Mouse (Mus musculus) heart, adult 2 months (tissue): ENCODE data around the gene Lpgat1. TPM values are rescaled to one million over a fixed set of nuclear protein-coding genes. Genes with fewer than 3 reads are reported as not detected.

Experiments
- DNase-seq, 2 experiments: peaks; one replicate each; pipeline ENCODE4 v3.0.0; 2021
- H3K27ac ChIP-seq: fragments of 200-600 bp; 2 replicates; pipeline ENCODE4 v1.8.1; 2022
- H3K27me3 ChIP-seq: fragments of 200-500 bp; 2 replicates; pipeline ENCODE4 v1.6.1; 2012; ENCODE audit warnings: mild to moderate bottlenecking, low read length, inconsistent platforms, mixed read lengths; ENCODE audit not compliant: control insufficient read depth, insufficient read depth
- H3K36me3 ChIP-seq: fragments of 200-500 bp; 2 replicates; pipeline ENCODE4 v1.6.1; 2012; ENCODE audit warnings: low read length, inconsistent platforms; ENCODE audit not compliant: control insufficient read depth, insufficient read depth
- H3K4me1 ChIP-seq: fragments of 200-500 bp; 2 replicates; pipeline ENCODE4 v1.6.1; 2011; ENCODE audit warnings: low read length; ENCODE audit not compliant: control insufficient read depth, insufficient read depth
- H3K4me3 ChIP-seq: fragments of 200-600 bp; 2 replicates; pipeline ENCODE4 v1.8.1; 2022
- H3K79me2 ChIP-seq: fragments of 200-500 bp; replicated peaks from 2 replicates; pipeline ENCODE4 v1.6.1; 2012; ENCODE audit warnings: mild to moderate bottlenecking, inconsistent platforms, low read length, moderate library complexity, mixed read lengths; ENCODE audit not compliant: control insufficient read depth, insufficient read depth
- H3K9ac ChIP-seq: fragments of 200-500 bp; 2 replicates; pipeline ENCODE4 v1.6.1; 2012; ENCODE audit warnings: low read depth, mild to moderate bottlenecking, control low read depth, inconsistent platforms, low read length, mixed read lengths
- CTCF ChIP-seq: fragments of 200-600 bp; IDR thresholded peaks from 2 replicates; pipeline ENCODE4 v1.8.1; 2022; ENCODE audit warnings: antibody characterized with exemption, mild to moderate bottlenecking, moderate library complexity
- EP300 ChIP-seq: fragments of 200-500 bp; IDR thresholded peaks from 2 replicates; pipeline ENCODE4 v1.6.1; 2011; ENCODE audit warnings: low read depth, low read length, control low read depth; ENCODE audit not compliant: insufficient read depth
- POLR2A ChIP-seq: fragments of 200-500 bp; IDR thresholded peaks from 2 replicates; pipeline ENCODE4 v1.6.1; 2011; ENCODE audit warnings: mild to moderate bottlenecking, low read depth, low read length, control low read depth; ENCODE audit not compliant: insufficient read depth
- WGBS: fragments of 180-500 bp; shearing (Covaris S2); methylation state at CpG from one replicate; pipeline ENCODE4 v1.1.7; 2018; 5-methylcytosine and 5-hydroxymethylcytosine counted together
- intact Hi-C: fragments of 180-260 bp; cut with DNase I; formaldehyde crosslinking; loops from one replicate; pipeline ENCODE4 v1.15.1; 2025
- polyA plus RNA-seq: library from polyadenylated mRNA; depleted of rRNA; stranded (reverse); fragments of >200 nt; gene quantifications from 2 replicates; pipeline ENCODE4 v1.2.3, GENCODE M21; 2012
- total RNA-seq, 2 experiments: library from RNA; stranded (reverse); gene quantifications; 2 replicates each; pipeline ENCODE4 v1.2.3; 2021

Gene Lpgat1
- total and polyA plus RNA-seq, 3 experiments = 16.8 to 119 (median 99.1) TPM

DNA sequence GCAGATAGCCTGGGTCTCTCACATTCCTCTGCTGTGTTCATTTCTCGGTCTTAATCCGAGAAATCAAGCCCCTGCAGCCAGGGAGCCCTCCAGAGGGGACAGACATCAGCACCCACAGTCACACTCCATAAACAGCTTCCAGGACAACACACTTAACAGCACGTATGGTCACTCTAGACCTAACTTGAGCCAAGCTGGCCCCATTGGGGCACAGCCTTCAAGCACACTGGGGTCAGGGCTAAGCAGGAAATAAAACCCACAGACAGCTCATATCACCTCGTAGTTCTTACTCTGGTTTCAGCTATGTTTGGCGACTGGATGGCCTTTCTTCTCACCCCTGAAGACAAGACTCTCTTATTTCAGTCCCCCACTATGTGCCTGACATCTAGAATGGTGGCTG is 87.1 kb downstream of the Lpgat1 start:
- intact Hi-C loops = no loop called here
- Histone ChIP-seq H3K79me2 (no peaks in the 10 kb centered on the region), H3K4me3 (no peak overlapping the region), H3K9ac (no peak overlapping the region), H3K27ac (no peak overlapping the region), H3K4me1 (no peaks in the 10 kb centered on the region), H3K27me3 (no peaks in the 10 kb centered on the region), H3K36me3 (no peaks in the 10 kb centered on the region)
- no peak for DNase-seq
- 69% methylated on average over 5 of the region's 5 CpGs for WGBS
- no peak for TF ChIP-seq CTCF
- no peak for TF ChIP-seq EP300
- TF ChIP-seq POLR2A = no peak

DNA sequence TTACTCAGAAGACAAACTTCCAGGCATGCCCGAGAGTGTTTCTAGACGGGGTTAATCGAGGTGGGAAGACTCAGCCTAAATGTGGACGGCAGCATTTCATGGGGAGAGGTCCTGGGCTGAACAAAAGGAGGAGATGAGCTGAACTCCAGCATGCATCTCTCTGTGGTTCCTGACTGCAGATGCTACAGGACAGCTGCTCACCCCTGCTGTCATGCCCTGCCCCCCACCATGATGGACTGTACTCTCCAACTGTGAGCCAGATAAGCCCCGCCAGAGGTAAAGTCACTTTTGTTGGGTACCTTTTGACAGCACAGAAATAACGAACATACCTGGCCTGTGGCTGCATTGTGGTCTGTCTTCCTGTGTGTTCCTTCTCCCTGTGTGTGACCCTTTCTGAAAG is 88.2 kb downstream of the Lpgat1 start:
- intact Hi-C loops = no loop called here
- WGBS = 76% methylated on average over 6 of the region's 6 CpGs
- DNase-seq = no peak
- TF ChIP-seq EP300 (no peak), CTCF (no peak), POLR2A (no peak)
- Histone ChIP-seq H3K27me3 (no peaks in the 10 kb centered on the region), H3K9ac (no peak overlapping the region), H3K79me2 (no peaks in the 10 kb centered on the region), H3K4me1 (no peaks in the 10 kb centered on the region), H3K27ac (no peak overlapping the region), H3K36me3 (no peaks in the 10 kb centered on the region), H3K4me3 (no peak overlapping the region)

DNA sequence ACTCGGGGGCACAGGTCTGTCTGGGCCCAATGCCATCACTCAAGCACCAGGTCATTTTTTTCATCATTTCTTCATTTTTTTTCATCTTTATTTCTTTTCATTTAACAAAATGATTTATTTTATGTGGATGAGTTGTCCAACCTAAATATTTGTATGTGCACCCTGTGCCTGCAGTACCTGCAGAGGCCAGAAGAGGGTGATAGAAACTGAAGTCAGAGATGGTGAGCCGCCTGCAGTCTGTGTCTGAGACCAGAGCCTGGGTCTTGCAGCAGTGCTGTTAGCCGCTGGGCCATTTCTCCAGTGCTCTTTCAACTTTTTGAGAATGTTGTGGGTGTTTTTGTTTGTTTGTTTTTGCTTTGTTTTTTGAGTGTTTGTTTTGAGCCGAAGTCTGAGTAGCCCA is 89.1 kb downstream of the Lpgat1 start:
- no peak overlapping the region for H3K9ac ChIP-seq
- no peaks in the 10 kb centered on the region for H3K27me3 ChIP-seq
- TF ChIP-seq POLR2A (no peak), CTCF (peak; percentile 44)
- intact Hi-C loops = no loop called here
- no peaks in the 10 kb centered on the region for H3K79me2 ChIP-seq
- H3K27ac ChIP-seq = no peak overlapping the region
- 92% methylated on average over 4 of the region's 4 CpGs for WGBS
- no peak for DNase-seq
- no peaks in the 10 kb centered on the region for H3K36me3 ChIP-seq
- H3K4me3 ChIP-seq = no peak overlapping the region
- H3K4me1 ChIP-seq = no peaks in the 10 kb centered on the region

DNA sequence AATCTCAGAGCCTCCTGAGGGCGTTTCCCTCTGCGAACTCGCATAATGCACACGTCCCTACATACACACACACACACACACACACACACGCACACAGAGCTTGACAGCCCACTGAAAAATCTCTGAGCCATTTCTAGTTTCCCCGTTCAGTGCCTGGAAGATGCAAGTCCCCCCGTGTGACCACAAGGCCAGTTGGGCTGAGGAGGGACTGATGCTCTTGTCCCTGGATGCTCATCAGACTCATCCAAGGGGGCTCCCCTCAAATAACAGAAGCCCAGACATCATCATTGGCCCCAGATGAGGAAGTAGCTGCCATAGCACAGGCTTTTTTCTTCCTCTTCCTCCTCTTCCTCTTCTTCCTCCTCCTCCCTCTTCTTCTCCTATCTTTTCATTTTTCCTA is 90.3 kb downstream of the Lpgat1 start:
- WGBS = 86% methylated on average over 7 of the region's 7 CpGs

DNA sequence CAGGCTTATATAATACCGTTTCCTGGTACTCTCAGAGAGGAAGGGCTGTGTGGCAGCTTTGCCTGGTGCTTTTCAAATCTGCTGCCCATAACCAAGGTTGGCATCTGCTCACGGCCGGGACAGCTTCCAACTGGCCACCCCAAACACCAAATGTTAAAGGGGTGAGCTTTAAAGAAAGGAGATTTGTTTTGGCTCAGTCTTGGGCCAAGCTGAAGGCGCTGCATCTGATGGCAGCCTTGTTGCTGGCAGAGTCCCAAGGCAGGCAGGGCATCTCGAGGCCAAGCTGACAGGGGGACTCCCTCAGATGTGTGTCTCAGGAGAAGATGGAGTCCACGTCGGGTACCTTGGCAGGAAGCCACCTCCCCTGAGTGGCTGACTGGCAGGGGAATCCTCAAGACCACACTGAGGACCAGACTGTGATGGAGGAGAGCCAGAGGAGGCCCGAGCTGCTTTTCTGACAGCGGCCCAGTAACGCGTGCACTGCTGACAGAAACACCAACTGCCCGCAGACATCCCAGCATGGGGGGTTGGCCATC is 91.1 kb downstream of the Lpgat1 start:
- no peaks in the 10 kb centered on the region for H3K79me2 ChIP-seq
- H3K27me3 ChIP-seq = no peaks in the 10 kb centered on the region
- no peak overlapping the region for H3K4me3 ChIP-seq
- H3K36me3 ChIP-seq = no peaks in the 10 kb centered on the region
- WGBS = 45% methylated on average over 12 of the region's 12 CpGs
- intact Hi-C loops = no loop called here
- no peak for DNase-seq
- no peaks in the 10 kb centered on the region for H3K4me1 ChIP-seq
- H3K27ac ChIP-seq = no peak overlapping the region
- TF ChIP-seq POLR2A (no peak), CTCF (no peak), EP300 (no peak)
- H3K9ac ChIP-seq = no peak overlapping the region

More for the DNA sequence above, 90.3 kb downstream of the Lpgat1 start:
- Histone ChIP-seq H3K36me3 (no peaks in the 10 kb centered on the region), H3K4me1 (no peaks in the 10 kb centered on the region), H3K9ac (no peak overlapping the region), H3K27me3 (no peaks in the 10 kb centered on the region), H3K4me3 (no peak overlapping the region), H3K27ac (no peak overlapping the region), H3K79me2 (no peaks in the 10 kb centered on the region)
- intact Hi-C loops = no loop called here
- DNase-seq = no peak
- TF ChIP-seq POLR2A (no peak), CTCF (no peak), EP300 (no peak)

DNA sequence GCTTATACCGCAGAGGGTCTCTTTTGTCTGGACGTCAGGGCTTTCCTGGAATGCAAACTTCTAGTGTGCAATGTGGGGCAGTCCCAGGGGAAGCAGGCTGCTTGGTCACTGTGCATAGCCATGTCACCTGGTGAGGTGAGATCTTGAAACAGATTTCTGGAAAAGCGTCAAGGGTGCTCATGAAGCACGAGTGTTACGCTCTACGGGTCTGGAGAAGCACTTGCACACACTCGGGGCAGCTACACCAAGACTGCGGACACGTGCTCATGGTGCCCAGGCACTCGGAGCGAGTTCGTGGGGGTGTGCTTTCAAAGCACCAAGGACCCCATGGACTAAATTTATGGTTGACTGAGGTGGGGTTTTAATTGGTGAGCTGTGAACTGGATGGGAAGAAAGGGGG is 94.1 kb downstream of the Lpgat1 start:
- no peak overlapping the region for H3K9ac ChIP-seq
- no peaks in the 10 kb centered on the region; the same call in 1 of the 2 replicates for H3K4me1 ChIP-seq
- no peak for TF ChIP-seq POLR2A
- TF ChIP-seq CTCF = no peak
- TF ChIP-seq EP300 = no peak
- no peaks in the 10 kb centered on the region for H3K27me3 ChIP-seq
- H3K27ac ChIP-seq = no peak overlapping the region
- no peak overlapping the region for H3K4me3 ChIP-seq
- 88% methylated on average over 12 of the region's 12 CpGs for WGBS
- H3K79me2 ChIP-seq = no peaks in the 10 kb centered on the region
- intact Hi-C loops = no loop called here
- no peaks in the 10 kb centered on the region for H3K36me3 ChIP-seq
- DNase-seq = no peak
